Mouse (Mus musculus) MEL (cell line): ENCODE results near the gene Zc2hc1b.

Source experiments
- CTCF ChIP-seq, 3 experiments: IDR thresholded peaks in 2 of 3; conservative IDR thresholded peaks in 1 of 3; 2 replicates each; pipeline ENCODE4 v1.5.1; 2011 to 2012; ENCODE audit warnings: low read length in 3 of 3, low read depth in 2 of 3, mild to moderate bottlenecking in 2 of 3, improper control_type of control experiment in 1 of 3, inconsistent platforms in 1 of 3, mixed read lengths in 1 of 3, moderate library complexity in 1 of 3; ENCODE audit not compliant: control insufficient read depth in 1 of 3, insufficient read depth in 1 of 3, poor library complexity in 1 of 3, severe bottlenecking in 1 of 3
- E2F4 ChIP-seq: IDR thresholded peaks from 2 replicates; pipeline ENCODE4 v1.6.1; 2011; ENCODE audit warnings: low read depth, low read length, improper control_type of control experiment, borderline replicate concordance
- ELF1 ChIP-seq: IDR thresholded peaks from 2 replicates; pipeline ENCODE4 v1.6.1; 2014; ENCODE audit warnings: low read depth, mild to moderate bottlenecking, inconsistent platforms, low read length, improper control_type of control experiment, moderate library complexity
- EP300 ChIP-seq, 2 experiments: IDR thresholded peaks; 2 replicates each; pipeline ENCODE4 v1.6.1; 2011; ENCODE audit warnings: improper control_type of control experiment in 2 of 2, low read length in 2 of 2, low read depth in 1 of 2, mild to moderate bottlenecking in 1 of 2
- ETS1 ChIP-seq: IDR thresholded peaks from 2 replicates; pipeline ENCODE4 v1.6.1; 2012; ENCODE audit warnings: low read depth, mild to moderate bottlenecking, inconsistent platforms, low read length, improper control_type of control experiment, moderate library complexity
- HCFC1 ChIP-seq: IDR thresholded peaks from 2 replicates; pipeline ENCODE4 v1.6.1; 2012; ENCODE audit warnings: low read depth, mild to moderate bottlenecking, inconsistent platforms, low read length, improper control_type of control experiment, moderate library complexity
- KAT2A ChIP-seq: conservative IDR thresholded peaks from 2 replicates; pipeline ENCODE4 v1.6.1; 2012; ENCODE audit warnings: low read depth, low read length, improper control_type of control experiment, inconsistent platforms
- MAFK ChIP-seq: IDR thresholded peaks from 2 replicates; pipeline ENCODE4 v1.6.1; 2011; ENCODE audit warnings: low read depth, mild to moderate bottlenecking, low read length, improper control_type of control experiment, borderline replicate concordance
- MXI1 ChIP-seq: IDR thresholded peaks from 2 replicates; pipeline ENCODE4 v1.6.1; 2011; ENCODE audit warnings: mild to moderate bottlenecking, low read depth, low read length, improper control_type of control experiment
- POLR2A ChIP-seq, 2 experiments: IDR thresholded peaks; 2 replicates each; pipeline ENCODE4 v1.6.1; 2011 to 2012; ENCODE audit warnings: low read length in 2 of 2, mild to moderate bottlenecking in 2 of 2, control low read depth in 1 of 2, improper control_type of control experiment in 1 of 2, low read depth in 1 of 2, moderate library complexity in 1 of 2; ENCODE audit not compliant: control insufficient read depth in 1 of 2, insufficient read depth in 1 of 2, poor library complexity in 1 of 2
- SIN3A ChIP-seq: IDR thresholded peaks from 2 replicates; pipeline ENCODE4 v1.6.1; 2012; ENCODE audit warnings: low read length, improper control_type of control experiment, inconsistent platforms
- USF1 ChIP-seq: IDR thresholded peaks from 2 replicates; pipeline ENCODE4 v1.6.1; 2014; ENCODE audit warnings: low read depth, mild to moderate bottlenecking, inconsistent platforms, low read length, improper control_type of control experiment, moderate library complexity
- ZC3H11A ChIP-seq: IDR thresholded peaks from 2 replicates; pipeline ENCODE4 v1.6.1; 2012; ENCODE audit warnings: low read depth, mild to moderate bottlenecking, inconsistent platforms, low read length, improper control_type of control experiment

- TF ChIP-seq CTCF (IDR thresholded peaks at IDR 0.05 in 2 of 3, conservative IDR thresholded peaks at IDR 0.05 in 1 of 3; ENCODE audit: control insufficient read depth in 1 of 3, insufficient read depth in 1 of 3, low read depth in 2 of 3, low read length in 3 of 3, poor library complexity in 1 of 3, severe bottlenecking in 1 of 3): no peak
- no peak; a peak in 1 of 4 replicates for TF ChIP-seq EP300 (IDR thresholded peaks at IDR 0.05; ENCODE audit: low read depth in 1 of 2, low read length in 2 of 2)
- no peak for TF ChIP-seq POLR2A (IDR thresholded peaks at IDR 0.05; ENCODE audit: control insufficient read depth in 1 of 2, insufficient read depth in 1 of 2, low read depth in 1 of 2, low read length in 2 of 2, poor library complexity in 1 of 2)
- TF ChIP-seq ELF1: no peak
- TF ChIP-seq MAFK: no peak
- TF ChIP-seq USF1: no peak
- no peak for TF ChIP-seq KAT2A
- no peak for TF ChIP-seq HCFC1
- TF ChIP-seq E2F4: no peak
- no peak for TF ChIP-seq ZC3H11A
- TF ChIP-seq SIN3A: no peak
- TF ChIP-seq MXI1: no peak
- no peak for TF ChIP-seq ETS1
These were observed 15.8 kb downstream of the Zc2hc1b start for GRCm38 (mm10) chr10:13162031-13162430.
